Mouse (Mus musculus) left cerebral cortex, postnatal 10 days (tissue): ENCODE measurements around the gene Antxr1. TPM values are rescaled to one million over a fixed set of nuclear protein-coding genes. Genes with fewer than 3 reads are reported as not detected.

ENCODE experiments used
- DNase-seq, 2 experiments: peaks; one replicate each; pipeline ENCODE4 v3.0.0; 2021 to 2022; ENCODE audit warnings: low spot score in 2 of 2, mixed read lengths in 1 of 2; ENCODE audit errors: extremely low spot score in 1 of 2
- intact Hi-C: fragments of 180-260 bp; cut with DNase I; formaldehyde crosslinking; loops from one replicate; pipeline ENCODE4 v1.15.1; 2025
- total RNA-seq, 2 experiments: library from RNA; stranded (reverse); gene quantifications; 2 replicates each; pipeline ENCODE4 v1.2.3; 2021

The Antxr1 gene
- 10 to 100 TPM; 18.0 TPM for total RNA-seq

DNA sequence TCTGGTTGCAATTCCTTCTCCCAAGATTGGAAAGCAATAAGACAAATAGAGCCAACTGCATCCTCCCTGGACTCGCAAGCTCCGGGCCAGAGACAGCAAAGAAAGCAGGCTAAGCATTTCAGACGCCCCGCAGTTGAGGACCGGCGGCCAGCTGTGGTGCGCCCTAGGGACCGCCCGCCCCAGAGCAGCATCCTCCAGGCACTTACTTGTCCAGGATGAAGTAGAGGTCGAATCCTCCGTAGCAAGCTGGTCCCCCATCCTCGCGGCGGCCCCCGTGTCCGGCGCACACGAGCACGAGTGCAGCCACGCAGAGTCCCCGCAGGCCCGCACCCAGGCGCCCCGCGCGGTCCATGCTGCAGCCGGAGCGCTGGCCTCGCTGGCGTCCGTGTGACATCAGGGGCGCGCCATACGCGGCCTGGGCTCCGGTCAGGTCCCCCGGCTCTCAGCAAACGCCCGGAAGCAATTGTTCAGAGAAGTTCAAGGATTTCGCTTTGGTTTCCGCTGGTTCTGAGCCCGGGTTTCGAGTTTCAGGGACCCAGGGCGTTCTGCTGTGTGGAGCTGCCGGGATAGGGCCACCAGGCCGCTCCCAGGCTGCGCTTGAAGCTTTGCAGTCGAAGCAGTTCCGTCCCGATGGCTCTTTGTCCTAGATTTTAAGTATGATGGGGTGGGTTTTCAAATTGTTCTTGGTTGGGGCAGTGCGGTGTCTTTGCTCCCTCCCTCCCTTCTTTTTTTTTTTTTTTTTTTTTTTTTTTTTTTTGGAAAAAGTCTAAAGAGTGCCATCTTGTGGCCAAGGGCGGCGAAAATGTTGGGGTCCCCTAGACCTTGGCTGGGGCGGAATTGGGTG is at the start of gene Antxr1:
Antxr1 (minus strand) TSS at position 731 of the 844 bp plus-strand sequence.
- intact Hi-C loops = loop anchor here (1.0 kb wide), 1 partner anchor 234 kb away; no protein-coding TSS in a partner anchor
- DNase-seq = peak; percentile 27 to 69

- intact Hi-C loops = loop anchor here (1.0 kb wide), 1 partner anchor 15 kb away; no protein-coding TSS in a partner anchor
- DNase-seq = peak; percentile 18 to 35
Measured at GRCm38 (mm10) chr6:87384761-87385160, 49.1 kb upstream of the Antxr1 start.

GRCm38 (mm10) chr6:87383926-87384691 is 48.5 kb upstream of the Antxr1 start:
- DNase-seq = peak in 1 of 2 experiments; percentile 29
- intact Hi-C loops = no loop called here

DNA sequence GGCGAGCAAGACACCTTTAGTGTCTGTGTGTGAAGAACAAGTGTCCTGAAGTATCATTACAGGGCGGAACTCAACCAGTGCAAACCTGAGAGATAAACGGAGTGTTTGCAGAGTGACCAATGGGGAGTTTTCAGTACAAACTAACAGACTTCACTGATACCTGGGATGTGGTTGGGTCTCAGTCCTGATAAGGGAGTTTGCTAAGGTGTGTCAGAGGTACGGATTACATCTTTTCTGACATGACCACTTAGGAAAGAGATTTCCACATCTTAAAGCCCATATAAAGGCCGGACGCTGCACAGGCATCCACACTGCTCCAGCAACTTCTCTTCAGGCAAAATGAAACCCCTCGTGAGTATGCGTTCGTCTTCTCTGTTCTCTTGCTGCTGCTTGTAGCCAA is 37.4 kb upstream of the Antxr1 start, which contains the start of gene Gkn2:
Gkn2 (plus strand) TSS at position 301 of the 400 bp plus-strand sequence.
- DNase-seq = no peak
- intact Hi-C loops = no loop called here

DNA sequence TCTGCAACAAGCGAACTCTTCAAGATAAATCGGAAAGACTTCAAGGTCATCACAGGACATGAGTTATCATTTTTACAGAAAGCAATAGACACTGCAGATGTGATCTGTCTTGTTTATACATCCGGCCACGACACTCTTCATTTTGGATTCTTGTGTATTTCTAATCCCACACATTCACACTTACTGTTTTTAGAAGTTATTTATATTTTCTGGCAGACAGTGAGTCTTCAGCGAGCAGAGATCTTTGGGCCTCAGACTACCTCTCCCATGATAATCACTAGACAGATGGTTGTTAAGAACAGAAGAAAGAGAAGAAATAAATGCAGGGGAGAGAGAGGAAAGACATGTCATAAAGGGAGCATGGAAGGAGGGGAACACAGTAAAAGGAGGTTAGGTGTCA is 33.6 kb upstream of the Antxr1 start:
- intact Hi-C loops = loop anchor here (1.0 kb wide), 1 partner anchor 16 kb away; no protein-coding TSS in a partner anchor
- DNase-seq = no peak

- intact Hi-C loops = no loop called here
Measured at GRCm38 (mm10) chr6:87354441-87354840, 18.8 kb upstream of the Antxr1 start.

DNA sequence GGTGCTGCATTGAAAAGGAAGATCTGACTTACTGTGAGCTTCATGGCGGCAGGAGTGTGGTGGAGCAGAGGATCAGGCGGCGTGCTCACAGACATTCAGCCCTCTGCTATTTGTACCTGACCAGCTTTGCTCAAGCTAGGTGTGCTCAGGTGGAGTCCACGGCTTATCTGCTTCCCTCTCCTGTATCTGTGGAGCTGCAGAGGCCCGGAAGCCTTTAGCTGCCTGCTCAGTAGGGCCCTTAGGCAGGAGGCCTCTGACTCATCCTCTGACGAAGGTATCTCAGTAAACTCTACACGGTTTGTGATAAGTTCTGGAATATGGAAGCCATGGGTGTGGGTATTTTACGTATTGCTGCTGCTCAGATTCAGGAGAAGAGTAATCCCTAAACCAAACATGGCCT is 15.2 kb upstream of the Antxr1 start, which contains the start of gene Gkn1:
Gkn1 (minus strand) TSS at position 114 of the 400 bp plus-strand sequence.
- intact Hi-C loops = no loop called here
- DNase-seq = no peak

More at GRCm38 (mm10) chr6:87354441-87354840, 18.8 kb upstream of the Antxr1 start:
- no peak for DNase-seq

- DNase-seq = no peak
- intact Hi-C loops = loop anchor here (1.0 kb wide), 1 partner anchor 235 kb away; no protein-coding TSS in a partner anchor
Measured at GRCm38 (mm10) chr6:87335935-87336295, 294 bp upstream of the Antxr1 start.

- intact Hi-C loops = loop anchor here (1.0 kb wide), 1 partner anchor 233 kb away; no protein-coding TSS in a partner anchor
- peak; percentile 40 to 67 for DNase-seq
Measured at GRCm38 (mm10) chr6:87334361-87335090, 1.1 kb downstream of the Antxr1 start.

GRCm38 (mm10) chr6:87332380-87332779 is 3.2 kb downstream of the Antxr1 start:
- DNase-seq = no peak
- intact Hi-C loops = no loop called here

- DNase-seq = no peak
- intact Hi-C loops = no loop called here
Measured at GRCm38 (mm10) chr6:87328265-87329173, 7.1 kb downstream of the Antxr1 start.

DNA sequence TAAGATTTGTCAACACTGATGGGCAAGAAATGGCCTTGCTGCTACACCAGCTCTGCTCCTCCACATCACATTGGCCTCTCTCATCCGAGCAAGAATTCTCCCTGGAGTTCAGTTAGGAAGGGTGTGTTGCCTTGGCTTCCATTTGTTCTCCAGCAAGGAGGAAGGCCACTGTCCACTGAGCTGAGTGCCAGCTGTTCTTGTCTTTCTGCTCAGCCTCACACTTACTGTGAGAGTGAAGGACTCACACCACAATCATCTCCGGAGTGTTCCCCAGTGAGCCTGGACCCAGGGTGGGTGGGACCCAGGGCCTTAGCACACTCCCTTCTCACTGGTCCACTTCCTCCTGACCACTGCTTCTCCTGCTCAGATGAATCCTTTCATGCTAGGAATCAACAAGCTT is 8.7 kb downstream of the Antxr1 start:
- intact Hi-C loops = no loop called here
- DNase-seq = no peak

GRCm38 (mm10) chr6:87323381-87323780 is 12.2 kb downstream of the Antxr1 start:
- intact Hi-C loops = loop anchor here (5.0 kb wide), 1 partner anchor 46 kb away; no protein-coding TSS in a partner anchor

GRCm38 (mm10) chr6:87318651-87319050 is 17.0 kb downstream of the Antxr1 start:
- DNase-seq = no peak
- intact Hi-C loops = no loop called here

More at GRCm38 (mm10) chr6:87323381-87323780, 12.2 kb downstream of the Antxr1 start:
- no peak for DNase-seq

DNA sequence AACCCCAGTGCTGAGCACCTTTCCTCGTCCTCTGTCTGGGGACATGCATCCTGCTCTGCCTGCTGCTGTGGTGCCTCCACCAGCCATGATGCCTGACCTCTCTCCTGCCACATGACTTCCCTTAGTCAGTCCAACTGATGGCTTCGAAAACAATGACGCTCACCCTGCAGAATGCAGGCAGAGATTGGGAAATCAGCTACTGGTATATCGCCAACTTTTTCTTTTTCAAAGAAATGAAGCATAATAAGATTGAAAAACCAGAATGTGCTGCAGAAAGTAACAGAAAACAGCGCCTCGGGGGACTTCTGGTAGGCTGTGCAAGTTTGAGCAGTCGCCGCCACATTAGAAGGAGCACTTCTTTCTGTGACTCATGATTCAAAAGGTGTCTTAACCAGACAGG is 18.7 kb downstream of the Antxr1 start:
- no peak for DNase-seq
- intact Hi-C loops = no loop called here

DNA sequence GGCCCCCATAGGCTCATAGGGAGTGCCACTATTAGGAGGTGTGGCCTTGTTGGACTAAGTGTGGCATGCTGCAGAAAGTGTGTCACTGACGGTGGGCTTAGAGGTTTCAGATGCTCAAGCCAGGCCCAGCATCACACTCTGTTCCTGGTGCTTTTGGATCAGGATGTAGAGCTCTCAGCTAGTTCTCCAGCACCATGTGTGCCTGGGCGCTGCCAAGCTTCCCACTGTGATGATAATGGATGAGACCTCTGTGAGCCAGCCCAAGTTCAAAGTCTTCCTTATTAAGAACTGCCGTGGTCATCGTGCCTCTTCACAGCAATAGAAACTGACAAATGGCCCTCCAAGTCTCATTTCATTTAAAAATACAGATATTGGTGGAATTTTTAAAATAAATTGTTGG is 22.9 kb downstream of the Antxr1 start:
- DNase-seq = no peak
- intact Hi-C loops = no loop called here

DNA sequence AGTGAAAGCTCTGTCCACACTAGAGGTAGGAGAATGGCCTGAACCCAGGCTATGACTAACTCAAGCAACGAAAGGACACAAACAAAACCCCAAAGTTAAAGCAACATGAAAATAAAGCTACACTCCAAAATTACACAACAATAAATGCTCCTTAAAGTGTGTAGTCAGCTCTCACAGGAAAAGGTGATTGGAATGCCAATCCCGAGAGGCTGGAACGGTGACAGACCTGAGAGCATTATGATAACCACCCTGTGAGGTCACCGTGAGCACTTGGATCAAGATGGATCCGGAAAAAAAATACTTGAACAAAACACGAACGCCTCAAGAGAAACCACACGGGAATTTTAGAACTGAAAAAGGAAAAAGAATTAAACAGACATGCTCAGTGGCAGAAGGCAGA is 31.1 kb downstream of the Antxr1 start:
- intact Hi-C loops = no loop called here
- DNase-seq = no peak

GRCm38 (mm10) chr6:87302746-87303145 is 32.9 kb downstream of the Antxr1 start:
- DNase-seq = no peak
- intact Hi-C loops = no loop called here
